Mouse (Mus musculus) kidney, adult 2 months (tissue): ENCODE measurements at regions not wholly inside any gene's neighbourhood (a gene's known extent, or its start where the extent isn't known, plus 50 kb on each side); places are given as distances from the start of the nearest gene placed in this dataset.

Experiments used
- DNase-seq: peaks from one replicate; pipeline ENCODE4 v3.0.0; 2021
- H3K27ac ChIP-seq: fragments of 200-500 bp; 2 replicates; pipeline ENCODE4 v1.5.1; 2012; ENCODE audit warnings: low read depth, low read length, control low read depth, inconsistent platforms; ENCODE audit not compliant: insufficient read depth
- H3K27me3 ChIP-seq: fragments of 200-500 bp; replicated peaks from 2 replicates; pipeline ENCODE4 v1.6.1; 2012; ENCODE audit warnings: mild to moderate bottlenecking, moderate library complexity, low read length, inconsistent platforms; ENCODE audit not compliant: control insufficient read depth, insufficient read depth
- H3K36me3 ChIP-seq: fragments of 200-500 bp; 2 replicates; pipeline ENCODE4 v1.6.1; 2012; ENCODE audit warnings: mild to moderate bottlenecking, moderate library complexity, low read length, inconsistent platforms; ENCODE audit not compliant: control insufficient read depth, insufficient read depth
- H3K4me1 ChIP-seq: fragments of 200-500 bp; 2 replicates; pipeline ENCODE4 v1.6.1; 2011; ENCODE audit warnings: low read length; ENCODE audit not compliant: control insufficient read depth, insufficient read depth
- H3K4me3 ChIP-seq: fragments of 200-500 bp; 2 replicates; pipeline ENCODE4 v1.5.1; 2011; ENCODE audit warnings: mild to moderate bottlenecking, low read depth, low read length, control low read depth; ENCODE audit not compliant: insufficient read depth
- CTCF ChIP-seq: fragments of 200-500 bp; conservative IDR thresholded peaks from 2 replicates; pipeline ENCODE4 v1.5.1; 2011; ENCODE audit warnings: low read depth, mild to moderate bottlenecking, control low read depth, low read length, moderate library complexity, mixed read lengths; ENCODE audit not compliant: insufficient read depth, insufficient read length
- POLR2A ChIP-seq: fragments of 200-500 bp; IDR thresholded peaks from one replicate; pipeline ENCODE4 v1.6.1; 2011; ENCODE audit warnings: low read depth, low read length, control low read depth
- WGBS: fragments of 180-500 bp; shearing (Covaris S2); methylation state at CpG from one replicate; pipeline ENCODE4 v1.1.7; 2018; 5-methylcytosine and 5-hydroxymethylcytosine counted together

DNA sequence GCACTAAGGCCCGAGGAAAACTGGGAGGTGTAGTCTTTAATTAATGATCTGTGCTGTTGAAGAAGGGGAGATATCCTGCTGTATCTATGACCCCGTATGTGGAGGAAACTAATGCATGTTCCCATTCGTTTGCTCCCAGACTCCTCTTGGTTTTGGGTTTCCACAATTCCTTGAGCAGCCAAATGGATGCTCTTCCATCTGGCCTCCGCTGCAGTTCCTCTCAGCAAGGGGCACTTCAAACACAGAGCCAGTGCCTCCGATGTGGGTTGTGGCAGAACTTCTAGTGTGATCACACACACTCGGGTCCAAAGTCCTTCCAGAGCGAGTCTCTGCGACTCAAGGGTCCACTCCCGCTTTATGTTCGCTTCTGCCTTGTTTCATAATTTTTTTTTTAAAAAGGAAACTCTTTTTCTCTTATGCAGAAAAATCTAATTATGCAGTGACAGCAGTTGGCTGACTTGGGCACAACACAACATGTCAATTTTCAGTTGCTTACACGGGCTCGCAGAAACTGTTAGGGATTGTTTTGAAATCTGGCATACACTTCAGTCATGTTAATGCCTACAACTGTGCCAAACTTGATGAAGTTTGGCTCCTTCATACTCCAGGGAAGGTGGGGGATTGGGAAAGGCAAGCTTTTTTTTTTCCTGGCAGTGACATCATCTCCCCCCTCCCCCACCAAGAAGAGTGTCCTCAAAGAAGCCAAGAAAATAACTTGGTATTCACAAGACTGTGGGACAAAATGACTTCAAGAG is 163.2 kb downstream of the Gm11011 start:
- Histone ChIP-seq H3K27ac (no peak overlapping the region), H3K4me1 (no peaks in the 10 kb centered on the region), H3K4me3 (no peak overlapping the region), H3K36me3 (no peaks in the 10 kb centered on the region), H3K27me3 (no peaks in the 10 kb centered on the region)
- TF ChIP-seq POLR2A, result no peak
- TF ChIP-seq CTCF, result no peak
- DNase-seq, result no peak
- WGBS, result 58% methylated on average over 12 of the region's 12 CpGs

DNA sequence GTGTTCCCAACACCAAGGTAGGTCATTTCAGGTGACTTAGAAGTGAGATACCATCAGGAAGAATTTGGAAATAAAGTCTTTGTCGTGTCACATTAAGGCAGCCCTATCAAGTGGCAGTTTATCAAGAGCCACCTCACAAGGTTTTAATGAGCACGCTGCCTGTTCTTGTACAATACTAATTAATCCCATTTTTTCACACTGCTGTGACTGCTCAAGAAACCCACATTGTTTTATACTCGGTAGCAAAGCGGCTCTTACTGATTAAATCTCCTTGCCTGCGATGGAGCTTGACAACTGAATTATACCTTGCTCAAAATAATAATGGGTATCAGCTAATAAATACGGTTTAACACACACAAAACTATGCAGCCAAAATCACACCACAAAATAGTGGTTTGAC is 175.2 kb downstream of the Gm11011 start:
- 71% methylated on average over 6 of the region's 6 CpGs for WGBS
- Histone ChIP-seq H3K4me3 (no peak overlapping the region), H3K27me3 (no peaks in the 10 kb centered on the region), H3K36me3 (no peaks in the 10 kb centered on the region), H3K4me1 (no peaks in the 10 kb centered on the region), H3K27ac (no peak overlapping the region)
- TF ChIP-seq CTCF (no peak), POLR2A (no peak)
- no peak for DNase-seq

DNA sequence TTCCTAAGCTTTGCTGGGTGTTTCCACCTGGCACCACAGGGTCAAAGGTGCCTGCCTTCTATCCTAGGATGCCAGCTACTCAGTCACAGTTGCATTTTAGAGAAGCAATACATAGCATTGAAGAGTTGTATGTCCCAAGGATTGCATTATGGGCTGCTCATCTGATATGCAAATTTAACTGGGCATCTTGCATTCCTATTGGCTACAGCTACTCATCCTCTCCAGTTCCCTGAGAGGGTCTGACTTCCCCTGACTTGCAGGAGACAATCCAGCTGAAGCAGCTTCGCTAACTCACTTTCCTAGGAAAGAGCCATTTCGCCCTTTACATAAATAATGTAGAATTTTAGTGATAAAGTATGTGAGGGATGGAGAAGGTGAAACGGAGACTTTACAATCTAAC is 177.5 kb downstream of the Gm11011 start:
- no peak for DNase-seq
- 33% methylated on average over 3 of the region's 3 CpGs for WGBS
- Histone ChIP-seq H3K27me3 (no peaks in the 10 kb centered on the region), H3K36me3 (no peaks in the 10 kb centered on the region), H3K4me3 (no peak overlapping the region), H3K4me1 (no peaks in the 10 kb centered on the region), H3K27ac (no peak overlapping the region)
- TF ChIP-seq POLR2A (no peak), CTCF (no peak)

DNA sequence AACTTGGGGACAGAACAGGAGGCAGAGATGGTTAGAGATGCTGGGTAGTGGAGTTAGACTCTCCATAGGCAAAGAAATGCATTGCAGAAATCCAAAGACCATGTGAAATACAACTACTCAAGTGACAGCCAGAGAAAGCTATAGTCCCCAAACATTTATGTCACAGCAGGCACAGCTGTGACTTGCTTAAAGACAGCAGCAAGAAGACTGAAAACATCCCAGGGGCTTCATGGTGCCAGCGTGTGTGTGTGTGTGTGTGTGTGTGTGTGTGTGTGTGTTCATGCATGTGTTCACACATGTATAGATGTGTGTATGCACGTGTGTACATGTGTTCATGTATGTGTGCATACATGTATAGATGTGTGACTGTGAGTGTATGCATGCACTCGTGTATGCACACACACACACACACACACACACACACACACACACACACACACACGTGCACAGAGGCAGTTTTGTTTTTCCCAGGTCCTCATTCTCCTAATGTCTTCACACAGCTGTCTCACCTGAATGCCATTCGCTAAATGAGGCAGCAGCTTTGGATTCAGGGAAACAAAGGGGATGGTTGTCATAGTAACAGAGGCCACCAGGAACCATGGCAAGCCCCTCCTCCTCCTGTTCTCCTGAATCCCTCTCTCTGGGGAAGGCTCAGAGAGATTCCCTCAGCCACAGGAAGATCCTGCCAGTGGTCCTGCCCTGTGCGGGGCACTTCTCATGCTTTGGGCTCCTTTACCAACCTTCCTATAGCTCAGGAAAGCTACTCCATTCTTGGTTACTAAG is 182.4 kb downstream of the Gm11011 start:
- Histone ChIP-seq H3K36me3 (no peaks in the 10 kb centered on the region), H3K4me3 (no peak overlapping the region), H3K27ac (no peak overlapping the region), H3K4me1 (no peaks in the 10 kb centered on the region), H3K27me3 (no peaks in the 10 kb centered on the region)
- WGBS, result 32% methylated on average over 6 of the region's 6 CpGs
- DNase-seq, result no peak
- TF ChIP-seq CTCF (no peak), POLR2A (no peak)

DNA sequence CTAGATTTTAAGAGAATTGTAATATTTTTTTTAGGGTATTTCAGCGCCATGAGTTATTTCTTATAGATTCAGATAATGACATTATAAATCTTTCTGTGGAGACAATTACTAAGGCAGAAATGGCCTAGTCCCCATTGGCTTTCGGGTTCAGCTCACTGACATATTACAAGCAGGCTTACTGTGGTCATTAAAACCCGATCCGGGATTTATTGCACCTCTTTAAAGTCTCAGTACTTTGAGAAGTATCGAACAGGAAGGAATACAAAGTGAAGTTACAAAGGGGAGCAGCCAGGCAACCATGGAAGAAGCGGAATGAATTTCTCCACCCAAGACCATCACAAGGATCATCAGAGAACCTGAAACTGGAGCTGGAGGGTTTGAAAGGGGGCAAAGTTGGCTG is 189.8 kb downstream of the Gm11011 start:
- no peaks in the 10 kb centered on the region for H3K4me1 ChIP-seq
- H3K36me3 ChIP-seq, result no peaks in the 10 kb centered on the region
- H3K4me3 ChIP-seq, result no peak overlapping the region
- DNase-seq, result no peak
- TF ChIP-seq POLR2A (no peak), CTCF (no peak)
- H3K27ac ChIP-seq, result no peak overlapping the region
- no peaks in the 10 kb centered on the region for H3K27me3 ChIP-seq
- WGBS, result 28% methylated on average over 6 of the region's 6 CpGs

DNA sequence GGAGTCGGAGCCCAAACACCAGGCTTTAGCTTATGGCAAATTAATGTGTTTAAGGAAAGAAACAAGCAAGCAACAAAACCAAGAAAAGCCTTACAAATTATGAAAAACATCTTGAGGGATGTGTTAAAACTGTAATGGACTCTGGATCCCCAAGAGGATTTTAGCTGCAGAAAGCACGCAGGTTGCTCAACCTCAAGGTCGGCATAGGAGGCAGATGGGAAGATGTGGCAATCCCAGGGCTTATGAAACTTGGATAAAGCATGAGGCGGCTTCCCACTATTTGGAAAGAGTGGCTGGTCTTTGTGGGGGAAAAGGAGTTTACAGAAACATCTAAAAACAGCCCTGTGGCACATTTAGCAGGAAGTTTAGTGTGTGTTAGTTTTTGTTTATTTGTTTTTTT is 190.5 kb downstream of the Gm11011 start:
- Histone ChIP-seq H3K27me3 (no peaks in the 10 kb centered on the region), H3K36me3 (no peaks in the 10 kb centered on the region), H3K27ac (no peak overlapping the region), H3K4me3 (no peak overlapping the region), H3K4me1 (no peaks in the 10 kb centered on the region)
- 58% methylated on average over 4 of the region's 4 CpGs for WGBS
- peak; percentile 2 for DNase-seq
- TF ChIP-seq CTCF (no peak), POLR2A (no peak)

DNA sequence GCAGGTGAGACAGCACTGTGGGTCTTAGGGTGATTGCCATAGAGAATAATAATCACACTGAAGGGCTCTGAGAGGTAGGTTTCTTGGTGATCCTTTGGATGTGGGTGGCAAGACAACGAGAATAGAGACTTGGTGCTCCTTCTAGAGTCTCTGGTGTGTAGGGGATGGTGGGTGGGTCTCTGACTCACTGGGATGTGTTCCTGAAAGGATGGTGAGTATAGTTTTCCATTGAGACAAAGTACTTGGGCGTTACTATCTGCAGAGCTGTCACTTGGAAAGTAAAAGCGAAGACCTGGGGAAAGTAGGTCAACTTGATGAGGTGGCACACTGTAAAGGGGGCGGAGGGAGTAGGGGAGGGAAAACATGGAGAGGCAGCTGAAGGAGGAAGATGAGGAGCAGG is 191.3 kb downstream of the Gm11011 start:
- H3K27ac ChIP-seq, result no peak overlapping the region
- no peak for TF ChIP-seq POLR2A
- no peak for TF ChIP-seq CTCF
- no peaks in the 10 kb centered on the region for H3K36me3 ChIP-seq
- WGBS, result 88% methylated on average over 4 of the region's 4 CpGs
- no peaks in the 10 kb centered on the region for H3K4me1 ChIP-seq
- no peak for DNase-seq
- H3K4me3 ChIP-seq, result no peak overlapping the region
- H3K27me3 ChIP-seq, result no peaks in the 10 kb centered on the region
